Mouse (Mus musculus): Measurements from ENCODE around the gene Catip.

DNA sequence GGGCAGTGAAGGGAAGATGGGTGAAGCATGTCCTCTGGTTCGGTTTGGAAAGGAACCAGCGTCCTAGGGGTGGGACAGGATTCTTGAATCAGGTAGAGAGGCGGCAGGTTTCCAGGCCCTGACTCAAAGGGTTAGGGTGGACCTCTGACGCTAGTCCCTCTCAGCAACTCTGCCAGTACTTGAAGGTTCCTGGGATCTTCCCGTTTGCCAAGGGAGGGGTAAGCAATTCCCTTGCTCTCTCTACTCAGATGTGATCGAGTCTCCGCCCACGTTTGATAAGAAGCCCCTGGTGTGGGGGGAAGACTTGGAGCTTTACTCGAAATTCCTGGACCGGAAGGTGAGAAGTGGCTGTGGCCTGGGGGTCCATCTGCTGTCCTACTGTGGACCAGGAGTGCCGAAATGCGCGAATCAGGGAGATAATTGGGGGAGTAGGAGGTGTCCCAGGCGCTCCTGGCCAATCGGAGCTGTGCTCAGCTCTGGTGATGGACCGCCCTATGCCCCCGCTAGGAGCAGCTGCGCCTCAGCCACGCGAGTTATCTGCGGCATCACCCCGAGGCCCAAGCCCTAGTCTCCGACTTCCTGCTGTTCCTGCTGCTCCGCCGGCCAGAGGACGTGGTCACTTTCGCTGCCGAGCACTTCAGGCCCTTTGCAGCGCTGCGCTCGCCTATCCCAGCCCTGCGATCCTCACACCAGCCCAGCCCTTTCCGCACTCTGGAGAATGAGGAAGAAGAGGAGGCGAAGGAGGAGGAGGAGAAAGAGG, 6.2 kb downstream of the Catip start:
- no peak for TF ChIP-seq CTCF (IDR thresholded peaks at IDR 0.05; ENCODE audit: low read depth, low read length)
- no peak for TF ChIP-seq GATA1 (IDR thresholded peaks at IDR 0.05; ENCODE audit: borderline replicate concordance, low read length)
- TF ChIP-seq TAL1 (conservative IDR thresholded peaks at IDR 0.05; ENCODE audit: low read depth, low read length) = no peak
- no peak for TF ChIP-seq GATA2 (IDR thresholded peaks at IDR 0.05; ENCODE audit: borderline replicate concordance, low read depth, low read length)

Measured in G1E (cell line).